Mouse (Mus musculus): ENCODE results near the gene Tec.
"Not testable (repeated sequence)": the region's sequence is repeated elsewhere in the genome, so short reads cannot be mapped to it uniquely, and the experiment has no call there.

The Tec gene

DNA sequence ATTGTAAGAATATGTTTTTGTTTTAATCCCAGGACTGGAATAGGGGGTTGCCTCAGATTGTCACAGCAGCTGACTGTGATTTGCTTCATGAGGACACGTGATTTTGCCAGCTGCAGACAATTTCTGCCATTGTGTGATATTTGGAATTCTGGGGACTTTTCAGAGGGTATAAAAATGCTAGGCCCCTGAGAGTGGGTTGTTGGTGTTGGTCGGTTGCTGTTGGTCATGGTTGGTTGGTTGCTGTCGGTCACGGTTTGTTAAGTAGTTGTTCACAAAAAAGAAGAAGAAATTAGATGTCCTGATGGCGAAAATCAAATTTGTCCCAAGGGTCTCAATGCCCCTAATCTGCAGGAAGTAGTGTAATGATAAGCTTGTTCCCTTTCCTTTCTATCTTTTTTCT lies 40.8 kb downstream of the Tec start:
- in situ Hi-C loops (cut with MboI; ENCODE audit: low sequenced_read_pairs) = no loop called here

DNA sequence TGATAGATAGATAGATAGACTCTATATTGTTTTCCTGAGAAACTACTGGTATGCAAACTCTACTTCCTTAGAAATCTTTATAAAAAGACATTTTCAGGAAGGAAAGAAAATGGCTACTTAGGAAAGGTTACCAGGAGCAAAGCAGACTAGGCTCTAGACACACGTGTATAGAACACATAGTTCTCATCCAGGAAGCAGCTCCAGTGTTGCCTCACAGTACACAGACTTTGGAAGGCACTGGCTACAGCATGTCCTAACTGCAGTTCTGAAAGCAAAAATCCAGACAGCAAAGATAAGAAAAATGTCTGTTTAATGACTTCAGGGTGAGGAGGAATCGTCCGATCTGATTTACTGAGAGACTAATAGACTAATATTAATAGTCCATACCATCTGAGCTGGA lies 41.8 kb downstream of the Tec start:
- in situ Hi-C loops (cut with MboI; ENCODE audit: low sequenced_read_pairs) = no loop called here

DNA sequence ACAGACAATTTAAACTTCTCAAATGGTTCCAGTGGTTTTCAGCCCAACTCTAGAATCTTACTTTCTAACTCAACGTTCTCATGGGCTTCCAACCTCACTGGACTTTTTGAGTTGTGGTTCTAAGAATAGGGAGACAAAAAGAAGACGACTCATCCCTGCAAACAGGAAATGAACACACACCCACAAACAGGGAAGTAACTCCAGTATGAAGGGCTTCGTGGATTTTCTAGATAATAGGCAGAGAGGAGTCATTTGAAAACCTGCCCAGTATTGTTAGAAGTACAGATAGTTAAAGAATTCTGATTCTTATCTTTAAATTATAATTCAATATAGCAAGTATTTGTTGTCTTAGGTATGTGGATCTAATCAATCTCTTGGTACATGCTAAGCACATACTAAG lies 47.6 kb downstream of the Tec start:
- in situ Hi-C loops (cut with MboI; ENCODE audit: low sequenced_read_pairs) = no loop called here

DNA sequence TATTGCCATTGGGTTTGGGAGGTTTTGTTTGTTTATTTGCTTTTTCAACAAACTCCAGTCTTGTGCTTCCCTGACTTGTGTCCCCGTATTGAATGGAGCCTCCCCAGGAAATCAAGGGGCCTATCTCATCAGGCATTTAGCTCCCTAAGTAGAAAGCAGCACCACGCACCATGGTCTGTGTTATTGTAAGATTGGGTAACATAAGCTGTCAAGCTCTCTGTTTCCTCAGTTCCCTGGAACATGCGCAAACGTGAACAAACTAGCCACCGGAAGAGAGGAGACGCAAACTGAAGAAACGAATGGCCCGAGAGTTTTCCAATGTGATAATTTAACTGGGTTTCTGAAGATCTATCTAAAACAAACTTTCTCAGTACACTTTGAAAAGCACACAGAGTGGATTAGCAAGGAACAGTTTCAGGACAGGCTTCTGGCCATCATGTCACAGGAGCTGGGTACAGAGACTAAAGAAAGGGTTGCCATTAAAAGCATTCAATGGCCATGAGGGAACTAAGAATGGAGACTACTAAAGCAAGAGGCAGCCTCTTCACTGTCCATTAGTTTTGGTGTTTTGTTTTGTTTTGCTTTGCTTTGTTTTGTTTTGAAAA lies 48.1 kb downstream of the Tec start:
- in situ Hi-C loops (cut with MboI; ENCODE audit: low sequenced_read_pairs) = no loop called here

DNA sequence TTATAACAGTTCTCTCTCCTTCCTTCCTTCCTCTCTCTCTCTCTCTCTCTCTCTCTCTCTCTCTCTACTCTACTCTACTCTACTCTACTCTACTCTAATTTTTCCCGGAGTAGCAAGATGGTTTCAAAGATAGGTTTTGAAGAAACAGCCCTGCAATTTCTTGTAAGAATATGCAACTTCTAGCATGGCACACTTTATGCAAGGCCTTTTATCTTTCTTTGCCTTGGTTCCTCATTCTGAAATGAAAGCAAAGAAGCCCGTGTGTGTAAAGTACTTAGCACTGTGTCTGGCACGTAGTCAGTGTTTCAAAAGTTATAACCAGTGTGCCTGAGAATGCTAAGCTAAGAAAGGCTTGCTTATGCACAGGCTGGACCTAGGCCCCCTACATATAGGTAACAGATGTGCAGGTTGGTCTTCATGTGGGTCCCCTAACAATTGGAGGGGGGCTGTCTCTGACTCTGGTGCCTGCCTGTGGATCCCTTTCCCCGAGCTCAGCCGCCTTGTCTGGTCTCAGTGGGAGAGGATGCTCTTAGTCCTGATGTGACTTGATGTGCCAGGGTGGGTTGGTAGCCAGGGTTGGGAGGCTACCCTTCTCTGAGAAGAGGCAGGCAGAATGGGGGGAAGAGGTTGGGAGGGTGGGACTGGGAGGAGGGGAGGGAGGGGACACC lies 49.6 kb downstream of the Tec start:
- in situ Hi-C loops (cut with MboI; ENCODE audit: low sequenced_read_pairs) = no loop called here

DNA sequence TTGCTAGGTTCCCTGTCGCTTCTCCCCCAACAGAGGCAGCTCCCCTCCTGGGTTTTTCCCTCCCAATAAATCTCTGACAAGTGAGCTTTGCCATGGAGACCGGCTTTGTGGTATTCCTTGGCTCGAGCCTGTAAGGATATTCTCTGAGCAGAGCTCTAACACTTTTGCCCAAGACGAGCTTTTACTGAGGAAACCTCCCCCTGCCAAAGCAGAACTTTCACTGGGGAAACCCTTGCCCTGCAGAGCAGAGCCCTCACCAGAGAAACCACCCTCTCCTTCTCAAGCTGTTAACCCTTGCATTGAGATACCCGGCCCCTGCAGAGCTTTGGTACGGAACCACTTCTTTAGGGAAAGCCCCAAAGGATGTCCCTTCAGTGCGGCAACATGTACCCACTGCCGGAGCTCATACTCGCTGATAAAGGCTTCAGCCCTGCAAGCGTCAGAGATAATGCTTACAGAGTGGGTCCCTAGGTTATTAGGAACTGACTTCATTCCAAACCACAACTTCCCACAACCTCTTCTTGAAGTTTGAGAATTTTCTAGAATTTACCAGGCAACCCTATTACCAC lies 50.7 kb downstream of the Tec start:
- in situ Hi-C loops (cut with MboI; ENCODE audit: low sequenced_read_pairs) = no loop called here

DNA sequence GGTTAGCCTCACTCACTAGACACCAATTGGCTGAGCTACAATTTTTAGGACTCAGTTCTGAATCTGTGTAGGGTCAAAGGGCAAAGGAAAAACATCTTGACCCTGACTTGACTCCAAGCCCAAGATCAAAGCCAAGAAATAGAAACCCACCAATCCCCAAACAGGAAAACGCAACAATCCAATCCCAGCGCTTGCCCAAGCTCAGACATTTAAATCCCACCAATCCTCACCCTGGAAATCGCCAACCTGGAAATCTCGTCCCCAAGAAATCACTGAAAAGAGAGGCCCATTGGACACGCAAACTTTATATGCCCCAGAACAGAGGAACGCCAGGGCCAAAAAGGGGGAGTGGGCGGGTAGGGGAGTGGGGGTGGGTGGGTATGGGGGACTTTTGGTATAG lies 51.3 kb downstream of the Tec start:
- in situ Hi-C loops (cut with MboI; ENCODE audit: low sequenced_read_pairs) = not testable (repeated sequence)

DNA sequence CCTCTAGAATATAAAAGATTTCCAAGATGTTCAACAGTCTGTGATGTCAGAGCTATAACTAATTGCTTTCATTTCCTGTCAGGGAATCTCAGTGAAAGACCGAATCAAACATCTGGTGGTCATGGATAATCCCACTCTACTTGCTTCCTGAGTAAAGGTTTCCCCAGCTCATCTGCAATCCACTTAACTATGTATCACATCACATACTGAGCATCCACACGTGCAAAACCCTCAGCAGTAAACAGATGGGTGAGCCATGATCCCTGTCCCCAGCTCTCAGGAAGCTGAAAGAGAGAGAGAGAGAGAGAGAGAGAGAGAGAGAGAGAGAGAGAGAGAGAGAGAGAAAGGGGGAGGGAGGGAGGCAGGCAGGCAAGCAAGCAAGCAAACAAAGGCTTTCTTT lies 51.8 kb downstream of the Tec start:
- in situ Hi-C loops (cut with MboI; ENCODE audit: low sequenced_read_pairs) = no loop called here

DNA sequence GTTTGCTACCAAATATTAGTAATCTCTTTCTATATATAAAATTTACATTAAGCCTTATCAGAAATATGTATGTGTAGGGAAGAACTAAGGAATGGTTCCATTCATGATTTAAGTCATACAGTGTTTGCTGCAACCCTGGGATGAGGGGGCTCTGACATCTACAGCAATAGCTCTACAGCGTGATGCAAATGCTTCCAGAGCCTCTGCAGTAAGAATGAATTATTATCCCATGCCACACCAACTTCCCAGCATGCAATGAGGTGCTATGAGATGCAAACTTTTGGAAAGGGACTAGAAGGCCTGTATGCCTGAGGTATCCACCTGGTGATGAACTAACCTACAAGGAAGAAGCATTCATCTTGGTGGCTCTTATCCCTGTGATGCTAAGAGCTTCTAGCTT lies 52.2 kb downstream of the Tec start:
- in situ Hi-C loops (cut with MboI; ENCODE audit: low sequenced_read_pairs) = no loop called here

DNA sequence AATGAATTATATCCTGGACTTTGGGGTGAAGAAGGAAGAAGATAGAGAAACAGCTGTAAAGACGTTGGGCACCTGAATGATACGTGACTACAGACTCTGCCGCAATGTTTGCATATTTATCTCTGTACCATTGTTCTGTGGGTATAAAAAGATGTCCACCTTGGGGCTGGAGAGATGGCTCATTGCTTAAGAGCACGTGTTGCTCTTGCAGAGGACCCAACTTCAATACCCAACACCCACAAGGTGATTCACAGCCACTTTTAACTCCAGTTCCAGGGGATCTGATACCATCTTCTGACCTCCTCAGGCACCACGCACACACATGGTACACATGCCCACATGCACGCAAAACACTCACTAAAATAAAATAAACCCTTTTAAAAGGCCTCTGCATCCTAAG lies 52.9 kb downstream of the Tec start:
- in situ Hi-C loops (cut with MboI; ENCODE audit: low sequenced_read_pairs) = no loop called here

DNA sequence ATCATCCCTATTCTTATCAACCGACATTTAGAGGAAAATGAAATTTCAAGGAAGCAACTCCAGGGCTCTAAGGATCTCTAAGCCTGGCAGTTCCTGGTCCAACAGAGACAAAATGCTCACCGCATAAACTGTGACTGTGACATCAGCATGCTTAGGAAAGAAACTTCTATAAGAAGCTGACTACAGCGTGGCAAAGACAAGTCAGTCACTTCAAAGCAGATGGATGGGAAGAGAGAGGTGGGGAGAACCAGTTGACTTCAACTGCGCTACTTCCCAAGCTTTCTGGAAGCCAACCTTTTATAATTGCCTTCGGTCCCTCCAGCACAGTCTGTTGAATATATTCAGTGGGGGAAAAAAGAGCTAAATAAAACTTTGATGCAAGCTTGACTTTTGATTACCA lies 54.2 kb downstream of the Tec start:
- in situ Hi-C loops (cut with MboI; ENCODE audit: low sequenced_read_pairs) = no loop called here

DNA sequence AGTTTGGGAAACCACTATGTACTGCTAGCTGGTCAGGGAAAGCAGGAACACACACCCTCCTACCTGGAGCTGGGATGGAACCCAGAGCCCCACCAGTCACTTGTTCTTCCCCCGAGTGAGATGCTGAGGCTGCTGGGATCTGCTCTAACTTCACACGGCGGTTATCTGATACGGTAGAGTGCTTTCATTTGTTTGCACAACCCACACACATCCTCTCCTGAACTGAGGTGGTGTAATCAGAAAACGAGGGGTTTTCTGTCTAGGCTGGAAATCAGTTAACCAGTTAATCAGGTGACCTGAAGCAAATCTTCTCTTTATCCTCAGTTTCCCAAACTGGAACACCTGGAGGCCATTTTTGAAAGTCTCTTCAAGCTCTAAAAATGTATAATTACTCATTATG lies 55.4 kb downstream of the Tec start:
- in situ Hi-C loops (cut with MboI; ENCODE audit: low sequenced_read_pairs) = no loop called here

DNA sequence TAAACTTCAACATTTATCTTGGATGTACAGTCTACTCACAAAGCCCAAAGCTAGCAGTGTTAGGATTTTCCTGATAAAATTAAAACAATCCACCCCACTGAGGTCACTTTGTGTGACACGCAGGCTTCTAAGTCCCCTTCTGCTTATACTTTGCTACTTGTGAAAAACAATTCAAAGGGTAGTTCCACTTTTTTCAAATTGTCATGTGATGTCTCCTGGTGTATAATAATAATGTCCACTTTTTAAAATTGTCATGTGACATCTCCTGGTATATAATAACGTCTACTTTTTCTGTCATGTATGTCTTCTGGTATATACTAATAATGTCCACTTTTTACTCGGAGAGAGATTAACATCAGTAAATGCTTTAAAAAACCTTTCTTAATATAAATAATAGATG lies 56.0 kb downstream of the Tec start:
- in situ Hi-C loops (cut with MboI; ENCODE audit: low sequenced_read_pairs) = no loop called here

DNA sequence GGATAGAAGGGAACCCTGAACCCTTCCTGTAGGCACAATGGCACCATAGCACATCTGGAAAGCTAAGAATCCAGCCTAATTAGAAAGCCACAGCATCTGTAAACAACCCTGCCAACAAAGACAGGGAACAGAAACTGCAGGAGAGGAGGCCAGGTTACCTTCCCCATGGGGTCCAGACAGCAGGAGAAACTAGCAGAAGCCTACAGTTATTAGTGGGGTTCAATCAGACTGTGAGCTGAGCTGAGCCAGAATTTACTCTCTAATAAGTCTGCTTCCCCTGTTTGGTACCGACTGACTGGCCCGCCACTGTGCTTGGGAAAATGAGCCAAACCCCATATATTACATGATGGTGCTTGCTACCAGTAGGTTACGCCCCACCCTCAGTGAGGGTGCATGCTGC lies 56.9 kb downstream of the Tec start:
- in situ Hi-C loops (cut with MboI; ENCODE audit: low sequenced_read_pairs) = no loop called here

DNA sequence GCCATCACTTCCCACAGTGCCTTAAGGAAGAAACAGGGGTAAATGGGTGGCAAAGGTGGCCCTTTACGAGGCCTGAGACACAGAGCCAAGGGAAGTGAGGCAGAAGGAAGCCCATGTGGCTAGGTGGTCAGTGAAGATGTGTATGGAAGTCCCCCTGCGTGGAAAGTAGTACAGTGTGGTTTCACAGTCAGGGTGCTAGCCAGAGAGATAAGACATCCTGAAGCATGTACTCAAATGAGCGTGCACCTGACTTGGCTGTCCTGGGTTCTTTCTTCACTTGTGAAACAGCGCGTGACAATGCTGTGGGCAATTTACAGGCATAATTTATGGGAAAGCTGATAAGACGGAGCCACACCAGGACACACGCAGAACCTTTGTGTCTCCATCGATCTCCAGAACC lies 57.3 kb downstream of the Tec start:
- in situ Hi-C loops (cut with MboI; ENCODE audit: low sequenced_read_pairs) = no loop called here

DNA sequence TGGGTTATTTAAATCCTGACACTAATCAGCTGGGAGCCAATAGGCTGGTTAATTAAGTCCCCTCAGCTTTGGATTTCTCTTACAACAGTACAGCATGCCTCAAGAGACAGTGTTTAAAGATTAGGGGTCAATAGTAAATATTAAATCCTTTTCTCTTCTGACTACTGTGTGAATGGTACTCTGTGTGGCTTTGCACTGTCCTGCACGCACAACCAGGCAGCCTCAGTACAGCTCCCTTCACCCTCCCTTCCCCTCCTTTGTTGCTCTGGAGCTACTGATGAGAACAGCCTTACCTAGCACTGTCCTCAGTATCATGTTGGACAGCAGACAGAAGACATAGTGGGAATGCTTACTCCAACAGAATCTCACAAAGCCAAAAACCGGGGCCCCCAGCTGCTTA lies 58.8 kb downstream of the Tec start:
- in situ Hi-C loops (cut with MboI; ENCODE audit: low sequenced_read_pairs) = no loop called here

DNA sequence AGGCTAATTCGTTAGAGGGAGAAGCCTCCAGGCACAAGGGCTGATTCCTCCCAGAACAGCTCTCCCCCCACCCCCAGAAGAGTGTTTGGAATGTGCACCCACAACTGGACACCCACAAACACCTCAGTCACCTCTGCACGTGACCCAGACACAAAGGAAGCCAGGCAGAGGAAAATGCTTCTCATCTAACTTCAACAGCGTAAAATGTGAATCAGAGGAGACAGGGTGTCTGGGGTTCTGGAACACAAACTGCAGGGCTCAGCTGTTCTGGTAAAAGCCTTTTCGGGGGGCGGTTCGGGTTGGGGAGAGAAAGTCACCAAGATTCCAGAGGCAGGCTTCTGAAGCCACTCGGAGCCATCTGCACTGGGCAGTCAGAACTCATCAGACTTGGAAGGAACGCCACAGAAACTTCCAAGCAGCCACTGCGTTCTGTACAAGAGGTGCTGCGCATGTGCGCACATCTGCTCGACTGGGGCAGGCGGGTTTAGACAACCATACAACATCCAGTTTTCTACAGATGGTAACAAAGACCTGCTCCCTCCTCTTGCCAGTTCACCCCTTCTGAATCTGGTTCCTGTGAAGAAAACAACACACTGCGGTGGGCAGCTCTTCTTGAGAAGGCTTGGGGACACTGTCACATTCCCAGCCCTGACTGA lies 59.7 kb downstream of the Tec start:
- in situ Hi-C loops (cut with MboI; ENCODE audit: low sequenced_read_pairs) = no loop called here

DNA sequence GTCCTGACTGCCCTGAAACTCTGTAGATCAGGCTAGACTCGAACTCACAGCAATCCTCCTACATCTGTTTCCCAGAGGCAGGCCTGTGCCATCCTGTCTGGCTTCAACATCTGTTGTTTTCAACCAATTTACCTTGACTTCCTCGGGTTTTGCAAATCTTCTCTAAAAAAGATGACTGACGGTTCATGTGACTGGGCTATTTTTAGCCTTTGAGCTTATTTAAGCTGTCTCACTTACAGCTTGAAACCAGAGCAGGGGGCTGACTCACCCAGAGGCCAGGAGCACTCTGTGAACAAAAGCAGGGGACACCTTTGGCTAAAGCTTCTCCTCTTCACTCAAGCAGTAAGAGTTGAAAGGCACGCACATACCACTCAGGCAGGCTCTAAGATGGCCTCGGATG lies 65.4 kb downstream of the Tec start:
- in situ Hi-C loops (cut with MboI; ENCODE audit: low sequenced_read_pairs) = no loop called here

DNA sequence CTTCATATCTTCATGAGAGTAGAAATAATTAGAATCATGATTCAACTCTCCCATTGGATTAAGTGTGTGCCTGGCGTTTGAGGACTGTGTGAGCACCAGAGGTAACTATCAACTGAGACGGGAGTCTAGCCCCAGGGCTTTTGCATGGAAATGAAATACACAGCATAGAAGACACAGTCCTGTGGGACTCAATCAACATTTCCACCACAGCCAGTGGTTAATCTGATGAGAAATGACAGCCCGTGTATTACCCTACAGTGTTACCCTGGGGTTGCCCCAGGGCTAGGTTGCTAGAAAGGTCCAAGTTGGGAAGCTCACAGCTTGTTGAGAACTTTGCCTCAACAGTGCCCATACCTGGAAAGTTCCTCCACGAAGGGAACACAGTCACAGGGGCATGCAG lies 69.7 kb downstream of the Tec start:
- in situ Hi-C loops (cut with MboI; ENCODE audit: low sequenced_read_pairs) = no loop called here

DNA sequence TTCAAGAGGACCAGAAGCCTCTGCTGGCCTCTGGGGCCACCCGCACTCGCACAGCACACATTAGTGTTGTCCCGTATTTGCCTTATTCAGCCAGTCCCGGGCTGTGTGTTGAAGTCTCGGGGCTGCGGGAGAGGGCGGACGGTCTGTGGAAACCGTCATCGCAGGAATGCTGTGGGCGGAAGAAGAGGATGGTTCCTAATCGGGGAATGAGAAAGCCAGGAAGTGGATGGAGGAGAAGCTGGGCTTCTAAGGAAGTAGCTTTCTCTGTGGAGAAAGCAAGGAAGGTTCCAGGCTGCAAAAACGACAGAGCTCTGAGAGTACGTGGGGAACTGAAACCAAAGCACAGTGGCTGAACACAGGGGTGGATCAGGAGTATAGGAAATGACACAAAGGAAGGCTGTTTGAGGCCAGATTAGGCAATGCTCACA lies 72.1 kb downstream of the Tec start:
- in situ Hi-C loops (cut with MboI; ENCODE audit: low sequenced_read_pairs) = no loop called here

DNA sequence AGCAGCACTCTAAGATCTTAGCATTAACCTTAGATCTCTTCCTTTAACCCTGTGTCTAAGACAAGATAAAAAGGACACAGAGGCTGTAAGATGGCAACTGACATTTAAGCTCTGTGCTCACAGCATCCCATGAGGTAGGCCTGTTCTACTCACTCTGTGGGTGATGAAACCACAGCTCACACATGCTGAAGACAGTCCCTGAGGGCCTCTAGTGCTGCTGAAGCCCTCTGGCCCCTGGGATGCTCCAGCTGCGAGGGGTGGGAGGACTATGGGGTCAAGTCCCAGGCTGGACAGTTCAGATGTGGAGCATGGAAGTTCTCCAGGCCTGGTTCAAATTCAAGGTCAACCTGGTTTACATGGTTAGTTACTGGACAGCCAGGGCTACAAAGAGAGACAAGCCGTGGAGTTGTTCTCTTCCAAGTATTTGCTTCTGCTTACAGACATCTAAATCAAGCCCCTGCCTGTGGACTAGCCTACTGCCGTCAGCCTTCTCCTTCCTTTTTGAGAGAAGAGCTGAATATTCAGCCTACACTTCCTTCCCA lies 74.9 kb downstream of the Tec start:
- in situ Hi-C loops (cut with MboI; ENCODE audit: low sequenced_read_pairs) = no loop called here

DNA sequence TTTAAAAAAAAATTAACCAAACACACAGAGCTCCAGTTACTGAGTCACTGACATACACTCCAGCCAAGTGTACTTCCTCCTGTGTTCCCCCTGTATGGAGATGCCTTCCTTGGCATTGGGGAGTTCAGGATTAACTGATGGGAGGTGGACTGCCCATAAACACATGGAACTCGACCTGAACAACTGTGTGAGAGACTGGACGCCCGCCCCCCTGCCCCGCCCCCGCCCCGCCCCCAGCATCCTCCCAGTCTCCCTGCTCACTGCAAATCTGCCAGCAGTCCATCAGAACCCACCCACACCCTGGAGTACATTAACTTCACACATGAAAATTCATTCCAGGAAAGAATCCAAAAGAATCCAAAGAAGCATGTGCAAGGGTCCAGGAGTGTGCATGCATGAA lies 76.5 kb downstream of the Tec start:
- in situ Hi-C loops (cut with MboI; ENCODE audit: low sequenced_read_pairs) = no loop called here

Data from CH12F3 (cell line).